Mouse (Mus musculus): ENCODE data around the gene Olfr368.

GRCm38 (mm10) chr2:37355571-37355970 is 29.3 kb downstream of the Olfr368 start:
- TF ChIP-seq POLR2A (IDR thresholded peaks at IDR 0.05; ENCODE audit: low read depth, low read length), result no peak
- TF ChIP-seq CTCF (IDR thresholded peaks at IDR 0.05; ENCODE audit: extremely low read depth, insufficient read length, insufficient replicate concordance, low read depth, low read length), result no peak
